Mouse (Mus musculus) bone marrow, adult 2 months (tissue): ENCODE measurements around the gene Treml4.

ENCODE experiments used
- CTCF ChIP-seq: fragments of 200-500 bp; IDR thresholded peaks from 2 replicates; pipeline ENCODE4 v1.5.1; 2011; ENCODE audit warnings: low read length, control low read depth; ENCODE audit not compliant: control insufficient read depth, insufficient read depth
- POLR2A ChIP-seq: fragments of 200-500 bp; IDR thresholded peaks from 2 replicates; pipeline ENCODE4 v1.6.1; 2011; ENCODE audit warnings: low read depth, mild to moderate bottlenecking, control low read depth, low read length, borderline replicate concordance; ENCODE audit not compliant: control insufficient read depth

GRCm38 (mm10) chr17:48272598-48272997, 8.5 kb downstream of the Treml4 start:
- no peak for TF ChIP-seq CTCF
- no peak for TF ChIP-seq POLR2A
